In genomic region chr10:78388216-78388980, GRCm38 (mm10) we compare ENCODE assay signal across 10 mouse cellular contexts. TPM values are rescaled to one million over a fixed set of nuclear protein-coding genes. Genes with fewer than 3 reads are reported as not detected.
A peak's percentile ranks its signal among the peaks of the same experiment; 100 is the strongest.
DNase-seq lines count a peak whose midpoint lies in the region; ATAC-seq and TF ChIP-seq lines count a peak whose summit lies in the region.
"Had no signal": no experiment of that assay in that cellular context is flagged by ENCODE, and none has a peak within 500 bp of the region (broad histone marks: within the 10 kb centered on the region; RNA-seq: fewer than 3 reads in every experiment).

No protein-coding gene starts in this region.

- no peak overlapping the region for H3K4me2 ChIP-seq in forebrain, postnatal 0 days (ENCODE audit: low read depth)
- no peak overlapping the region for H3K4me2 ChIP-seq in forebrain, embryonic 15.5 days (replicated peaks)

- H3K27me3 ChIP-seq in forebrain, postnatal 0 days (ENCODE audit: insufficient read depth, low read length): no peaks in the 10 kb centered on the region; the same call in 1 of the 2 replicates
- H3K27me3 ChIP-seq in forebrain, embryonic 15.5 days: peaks cover 23% of the 10 kb centered on the region

- 40% methylated on average over 20 of the region's 20 CpGs for WGBS in forebrain, postnatal 0 days
- WGBS in forebrain, embryonic 15.5 days: 45% methylated on average over 20 of the region's 20 CpGs

- no peak for TF ChIP-seq CTCF in forebrain, postnatal 0 days (IDR thresholded peaks at IDR 0.05; ENCODE audit: low read depth)

- DNase-seq in forebrain, postnatal 0 days: peak; percentile 16
- peak; percentile 58 for DNase-seq in left cerebral cortex, adult 11 months (ENCODE audit: low spot score)
- DNase-seq in left cerebral cortex, postnatal 4 days: no peak
- peak; percentile 45 for DNase-seq in fat pad, adult 2 months (ENCODE audit: extremely low read depth, low read depth, low spot score)
- peak; percentile 70 to 79 for DNase-seq in left cerebral cortex, postnatal 36 days (ENCODE audit: low spot score in 2 of 2)
- DNase-seq in yolk sac, embryonic 10.5 days (ENCODE audit: low spot score): no peak
- DNase-seq in spleen, postnatal 36 days (ENCODE audit: low spot score in 2 of 2): no peak
- DNase-seq: cerebellum, adult 11-12 months; liver had no signal

- peak; percentile 71 for ATAC-seq in forebrain, postnatal 0 days
- no peak for ATAC-seq in forebrain, embryonic 15.5 days (replicated peaks)

- intact Hi-C loops in left cerebral cortex, postnatal 4 days (cut with DNase I): no loop called here
- intact Hi-C loops in left cerebral cortex, postnatal 36 days (cut with DNase I): loop anchor here (5.0 kb wide), 2 partner anchors 36 to 91 kb away; partner anchors contain the start of gene Agpat3

- H3K9me3 ChIP-seq in forebrain, postnatal 0 days (ENCODE audit: low read length): no peaks in the 10 kb centered on the region
- H3K9me3 ChIP-seq in forebrain, embryonic 15.5 days: no peaks in the 10 kb centered on the region

- no peak overlapping the region for H3K4me3 ChIP-seq in forebrain, postnatal 0 days (ENCODE audit: low read depth, low read length)
- no peak overlapping the region for H3K4me3 ChIP-seq in forebrain, embryonic 15.5 days

- peak overlapping the region; percentile 19; the same call in 1 of the 2 replicates for H3K9ac ChIP-seq in forebrain, postnatal 0 days
- H3K9ac ChIP-seq in forebrain, embryonic 15.5 days (replicated peaks): no peak overlapping the region; the same call in 1 of the 2 replicates

- no peak overlapping the region for H3K27ac ChIP-seq in forebrain, postnatal 0 days (ENCODE audit: low read depth, low read length)
- no peak overlapping the region for H3K27ac ChIP-seq in forebrain, embryonic 15.5 days (replicated peaks)

- H3K36me3 ChIP-seq in forebrain, postnatal 0 days (ENCODE audit: insufficient read depth): no peaks in the 10 kb centered on the region
- H3K36me3 ChIP-seq in forebrain, embryonic 15.5 days: no peaks in the 10 kb centered on the region

- H3K4me1 ChIP-seq in forebrain, postnatal 0 days (ENCODE audit: insufficient read depth): 0 out of 2 replicates have a peak, but pooled peaks cover 3% of the 10 kb centered on the region
- H3K4me1 ChIP-seq in forebrain, embryonic 15.5 days: peaks cover 10% of the 10 kb centered on the region; the same call in 1 of the 2 replicates

RNA-seq across cellular contexts. Expression of gene Rrp1, which starts 24.4 kb away (rescaled TPM):
- 256 TPM in 2 replicates for total RNA-seq in forebrain, postnatal 0 days (2014; rRNA removed)
- 401 and 455 TPM in 2 replicates for polyA plus RNA-seq in forebrain, postnatal 0 days (2015; fragmentation: Nextera tagmentation; extraction: Ambion mirVana)
- polyA plus RNA-seq in forebrain, embryonic 15.5 days (2015; fragmentation: Nextera tagmentation; extraction: Ambion mirVana): 395 and 412 TPM in 2 replicates
- total RNA-seq in left cerebral cortex, postnatal 4 days (2021): 100 to 1,000 TPM; 295 to 298 TPM
- 100 to 1,000 TPM; 348 to 358 TPM for total RNA-seq in left cerebral cortex, postnatal 36 days (2021)

RNA-seq across cellular contexts. Expression of gene Agpat3, which starts 36.1 kb away (rescaled TPM):
- 72.9 and 94.9 TPM in 2 replicates for total RNA-seq in forebrain, postnatal 0 days (2014; rRNA removed)
- polyA plus RNA-seq in forebrain, postnatal 0 days (2015; fragmentation: Nextera tagmentation; extraction: Ambion mirVana): 72.4 and 101 TPM in 2 replicates
- polyA plus RNA-seq in forebrain, embryonic 15.5 days (2015; fragmentation: Nextera tagmentation; extraction: Ambion mirVana): 69.9 and 72.2 TPM in 2 replicates
- 100 to 1,000 TPM; 169 to 181 TPM for total RNA-seq in left cerebral cortex, postnatal 4 days (2021)
- 100 to 1,000 TPM; 269 to 279 TPM for total RNA-seq in left cerebral cortex, postnatal 36 days (2021)

RNA-seq across cellular contexts. Expression of gene Cstb, which starts 37.1 kb away (rescaled TPM):
- 55.2 and 59.0 TPM in 2 replicates for total RNA-seq in forebrain, postnatal 0 days (2014; rRNA removed)
- 147 and 190 TPM in 2 replicates for polyA plus RNA-seq in forebrain, postnatal 0 days (2015; fragmentation: Nextera tagmentation; extraction: Ambion mirVana)
- 100 and 115 TPM in 2 replicates for polyA plus RNA-seq in forebrain, embryonic 15.5 days (2015; fragmentation: Nextera tagmentation; extraction: Ambion mirVana)
- 10 to 100 TPM; 40.0 to 40.8 TPM for total RNA-seq in left cerebral cortex, postnatal 4 days (2021)
- total RNA-seq in left cerebral cortex, postnatal 36 days (2021): 10 to 100 TPM; 35.4 to 42.4 TPM

Comparison
In these comparisons a context has a peak if more than half of its experiments do, and no peak if none do; other contexts are left out.
1. DNase-seq: peak in forebrain, postnatal 0 days (single experiment), left cerebral cortex, adult 11 months (single experiment), fat pad, adult 2 months (single experiment) and left cerebral cortex, postnatal 36 days (2 of 2); none in left cerebral cortex, postnatal 4 days (single experiment), yolk sac, embryonic 10.5 days (single experiment) and spleen, postnatal 36 days (0 of 2).